Mouse (Mus musculus): ENCODE data around the gene Igf2r. TPM values are rescaled to one million over a fixed set of nuclear protein-coding genes. Genes with fewer than 3 reads are reported as not detected.

The Igf2r gene
- total RNA-seq (2021): 100 to 1,000 TPM; 180 to 214 TPM

GRCm38 (mm10) chr17:12769380-12769921, at the start of gene Igf2r:
Igf2r (minus strand) TSS chr17:12769664.
- DNase-seq: peak; percentile 77 to 81
- intact Hi-C loops (cut with DNase I): no loop called here

DNA sequence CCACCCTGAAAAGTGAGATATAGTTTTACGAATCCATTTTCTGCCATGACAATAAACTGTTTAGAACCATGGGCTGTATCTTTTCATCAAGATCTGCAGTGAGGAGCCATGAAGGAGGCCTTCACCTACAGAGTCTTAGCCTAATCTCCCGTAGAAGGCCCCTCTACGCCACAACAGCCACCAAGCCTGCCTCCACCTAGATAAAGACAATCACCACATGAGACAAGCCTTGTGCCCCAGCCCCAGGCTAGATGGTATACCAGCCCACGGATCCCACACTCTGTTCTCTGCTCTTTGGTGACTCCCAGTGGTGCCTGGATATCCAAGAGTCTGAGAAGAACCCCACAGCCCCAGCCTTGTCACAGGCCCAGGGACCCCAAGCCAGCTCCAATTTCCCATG, 46.4 kb upstream of the Igf2r start:
- intact Hi-C loops (cut with DNase I): no loop called here
- no peak for DNase-seq

DNA sequence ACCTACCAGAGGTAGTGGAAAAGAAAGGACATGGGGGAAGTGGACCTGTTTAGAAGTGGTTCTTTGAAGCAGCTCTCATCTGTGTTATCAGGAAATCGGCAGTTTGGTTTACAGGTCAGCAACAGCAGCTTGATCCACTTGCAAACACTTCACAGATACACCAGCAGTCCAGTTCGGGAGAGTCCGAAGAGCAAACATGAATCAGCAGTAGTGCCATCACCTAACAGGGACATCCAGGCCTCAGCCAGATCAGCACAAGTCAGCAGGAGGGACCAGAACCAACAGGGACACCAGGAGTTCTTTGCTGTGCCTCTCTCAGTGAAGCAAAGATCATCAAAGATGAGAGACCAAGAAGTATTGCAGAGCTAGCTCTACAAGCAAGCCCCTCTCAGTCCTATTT, 45.0 kb upstream of the Igf2r start:
- intact Hi-C loops (cut with DNase I): no loop called here
- no peak for DNase-seq

- intact Hi-C loops (cut with DNase I): loop anchor here (1.0 to 2.0 kb wide), 4 partner anchors 97 to 394 kb away; no protein-coding TSS in a partner anchor
- no peak for DNase-seq
Measured at GRCm38 (mm10) chr17:12810973-12811303, 41.5 kb upstream of the Igf2r start.

DNA sequence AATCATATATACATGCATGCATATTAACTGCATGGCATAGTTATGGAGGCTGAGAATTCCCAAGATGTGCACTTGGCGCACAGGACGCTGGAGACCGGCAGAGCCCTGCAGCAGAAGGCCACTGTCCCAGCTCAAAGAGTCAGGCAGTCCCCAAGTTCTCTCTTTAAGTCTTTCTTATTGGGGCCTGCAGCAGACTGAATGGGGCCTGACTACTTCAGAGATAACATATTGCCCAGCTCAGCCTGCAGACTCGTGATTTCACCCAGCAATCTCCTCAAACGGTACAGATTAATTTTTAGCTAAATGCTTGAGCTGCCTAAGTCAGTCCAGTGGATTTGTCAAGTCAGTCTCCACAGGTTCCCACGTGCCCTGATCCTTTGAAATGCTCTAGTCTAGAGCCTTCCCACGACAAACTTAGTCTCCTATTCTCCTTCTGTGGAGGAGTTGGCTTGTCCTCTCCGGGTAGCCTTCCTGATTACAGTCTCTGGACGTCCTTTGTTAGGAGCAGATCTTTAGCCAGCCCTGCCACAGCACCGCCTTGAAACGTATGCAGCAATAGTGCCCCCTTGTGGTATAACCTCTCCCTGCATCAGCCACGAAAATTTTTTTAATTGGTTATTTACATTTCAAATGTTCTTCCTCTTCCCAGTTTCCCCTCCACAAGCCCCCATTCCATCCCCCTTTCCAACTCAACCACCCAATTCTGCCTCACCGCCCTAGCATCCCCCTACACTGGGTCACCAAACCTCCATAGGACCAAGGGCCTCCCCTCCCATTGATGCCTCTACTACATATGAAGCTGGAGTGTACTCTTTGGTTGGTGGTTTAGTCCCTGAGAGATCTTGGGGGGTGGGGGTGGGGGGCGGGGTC, 40.9 kb upstream of the Igf2r start:
- intact Hi-C loops (cut with DNase I): loop anchor here (1.0 to 2.0 kb wide), 4 partner anchors 96 to 394 kb away; no protein-coding TSS in a partner anchor
- DNase-seq: peak; percentile 84 to 88

- DNase-seq: no peak
- intact Hi-C loops (cut with DNase I): no loop called here
Measured at GRCm38 (mm10) chr17:12808851-12809250, 39.4 kb upstream of the Igf2r start.

DNA sequence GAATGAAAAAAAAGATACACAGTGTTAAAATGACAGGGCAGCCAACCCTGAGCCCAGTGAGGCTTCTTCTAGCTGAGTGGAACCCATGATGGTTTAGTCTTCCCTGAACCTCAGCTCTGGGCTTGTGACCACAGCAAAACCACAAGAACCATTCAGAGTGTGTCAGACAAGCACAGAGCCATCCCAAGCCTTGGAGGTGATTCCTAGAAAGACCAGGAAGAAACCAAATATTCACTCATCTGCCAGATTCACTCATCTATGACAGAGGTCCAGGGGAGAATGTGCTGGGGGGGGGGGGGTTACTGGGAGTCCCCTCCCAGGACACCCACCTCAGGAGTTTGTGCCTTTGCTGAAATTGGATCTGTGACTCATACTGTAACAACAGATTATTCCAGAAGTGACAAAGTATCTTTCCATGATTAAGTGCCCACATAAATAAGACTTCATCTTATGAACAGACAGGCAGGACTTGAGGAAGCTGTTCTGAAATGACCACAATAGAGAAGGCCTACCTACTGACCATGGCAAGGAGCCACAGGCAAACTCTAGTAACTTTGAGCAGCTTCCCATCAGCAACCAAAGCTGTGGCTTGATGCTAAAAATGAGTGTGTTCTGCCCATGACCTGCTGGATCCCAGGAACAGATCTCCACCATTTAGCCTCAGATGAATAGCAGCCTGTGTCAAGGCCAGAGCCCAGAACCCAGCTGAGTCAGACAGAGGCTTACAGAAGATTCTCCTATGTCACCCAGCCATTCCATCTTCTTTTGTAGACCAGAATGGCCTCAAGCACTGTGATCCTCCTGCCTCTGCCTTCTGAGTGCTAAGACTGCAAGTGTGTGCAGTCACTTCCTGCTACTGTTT, 35.4 kb upstream of the Igf2r start:
- DNase-seq: no peak
- intact Hi-C loops (cut with DNase I): no loop called here

- intact Hi-C loops (cut with DNase I): no loop called here
- peak in 1 of 2 experiments; percentile 41 for DNase-seq
Measured at GRCm38 (mm10) chr17:12801861-12802540, 32.5 kb upstream of the Igf2r start.

DNA sequence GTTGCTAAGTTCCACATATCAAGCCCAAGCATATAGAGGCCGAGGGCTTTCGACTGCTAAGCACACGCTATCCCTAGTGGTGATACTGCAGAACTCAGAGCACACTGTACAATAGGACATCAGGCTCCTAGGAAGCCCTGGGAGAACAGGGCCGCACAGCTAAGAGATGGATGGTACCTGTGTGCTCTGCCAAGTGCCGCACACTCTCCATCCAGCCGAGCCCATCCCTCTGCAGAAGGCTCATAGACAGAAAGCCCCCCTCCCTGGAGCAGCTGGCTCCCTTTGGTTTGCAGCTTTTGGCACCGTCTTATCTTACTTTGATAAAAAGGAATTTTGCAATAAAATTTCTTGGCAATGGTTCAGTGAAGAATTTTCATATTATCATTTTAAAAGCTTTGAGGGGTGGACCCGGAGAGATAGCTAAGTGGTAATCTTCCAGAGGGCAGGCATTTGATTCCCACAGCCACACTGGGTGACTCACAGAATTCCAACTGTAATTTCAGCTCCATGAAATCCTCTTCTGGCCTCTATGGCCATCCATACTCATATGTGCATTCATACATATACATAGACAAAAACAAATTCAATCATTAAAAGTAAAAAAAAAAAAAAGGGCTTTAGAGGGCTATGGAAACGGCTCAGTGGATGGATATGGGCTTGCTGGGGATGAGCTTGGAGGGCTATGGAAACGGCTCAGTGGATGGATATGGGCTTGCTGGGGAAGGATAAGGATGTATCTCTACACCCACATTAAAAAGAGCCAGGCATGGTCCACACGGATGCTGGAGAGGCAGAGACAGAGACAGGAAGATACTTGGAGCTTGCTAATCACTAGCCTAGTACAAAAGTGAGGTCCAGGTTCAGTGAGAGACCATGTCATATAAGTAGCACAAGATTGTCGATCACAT, 30.2 kb upstream of the Igf2r start:
- intact Hi-C loops (cut with DNase I): no loop called here
- peak; percentile 43 to 44 for DNase-seq

DNA sequence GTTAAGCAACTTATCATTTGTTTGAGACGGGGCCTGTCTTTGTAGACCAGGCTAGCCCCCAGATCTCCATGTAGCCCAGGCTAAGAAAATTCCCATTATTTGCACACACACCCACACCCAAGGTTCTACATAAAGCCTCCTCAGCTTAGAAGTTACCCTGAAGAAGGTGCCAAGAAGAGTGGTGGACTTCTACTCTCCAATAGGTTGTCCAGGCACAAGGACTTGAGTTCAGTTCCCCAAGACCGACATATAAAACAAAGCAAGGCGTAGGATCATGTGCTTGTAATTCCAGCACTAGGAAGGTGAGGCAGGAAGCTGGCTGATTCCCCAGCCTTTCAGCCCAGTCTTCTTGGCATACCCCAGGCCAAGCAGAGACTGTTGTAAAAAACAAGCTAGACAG, 29.1 kb upstream of the Igf2r start:
- intact Hi-C loops (cut with DNase I): no loop called here
- DNase-seq: no peak

GRCm38 (mm10) chr17:12797427-12798029, 28.1 kb upstream of the Igf2r start:
- intact Hi-C loops (cut with DNase I): no loop called here
- no peak for DNase-seq

GRCm38 (mm10) chr17:12796633-12797032, 27.2 kb upstream of the Igf2r start:
- no peak for DNase-seq
- intact Hi-C loops (cut with DNase I): no loop called here

- intact Hi-C loops (cut with DNase I): loop anchor here (5.0 kb wide), 2 partner anchors 52 to 72 kb away; no protein-coding TSS in a partner anchor
Measured at GRCm38 (mm10) chr17:12793660-12794406, 24.4 kb upstream of the Igf2r start.

GRCm38 (mm10) chr17:12792422-12793206, 23.1 kb upstream of the Igf2r start:
- peak; percentile 86 to 90 for DNase-seq
- intact Hi-C loops (cut with DNase I): loop anchor here (5.0 kb wide), 2 partner anchors 50 to 70 kb away; no protein-coding TSS in a partner anchor

More at GRCm38 (mm10) chr17:12793660-12794406, 24.4 kb upstream of the Igf2r start:
- DNase-seq: peak; percentile 90 to 91

DNA sequence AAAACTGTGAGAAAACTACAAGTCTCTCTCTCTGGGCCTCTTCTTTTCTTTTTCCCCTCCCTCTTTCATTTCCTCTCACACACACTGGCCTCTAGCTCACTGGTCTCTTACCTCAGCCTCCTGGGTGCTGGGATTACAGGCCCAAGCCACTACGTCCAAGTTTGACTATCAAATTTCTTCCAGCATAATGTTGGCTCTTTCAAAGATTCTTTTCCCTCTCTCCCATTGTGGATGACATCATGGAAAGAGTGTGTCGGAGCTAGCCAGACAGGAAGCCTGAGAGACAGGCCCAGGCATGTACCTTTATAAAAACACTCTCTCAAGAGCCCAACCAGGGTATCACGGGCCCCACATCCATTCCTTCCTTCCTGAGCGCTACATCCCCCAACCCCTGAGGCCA, 22.0 kb upstream of the Igf2r start:
- intact Hi-C loops (cut with DNase I): loop anchor here (2.0 to 5.0 kb wide), 3 partner anchors 31 to 69 kb away; no protein-coding TSS in a partner anchor
- DNase-seq: peak; percentile 76 to 84

- no peak for DNase-seq
- intact Hi-C loops (cut with DNase I): loop anchor here (2.0 to 5.0 kb wide), 3 partner anchors 30 to 69 kb away; no protein-coding TSS in a partner anchor
Measured at GRCm38 (mm10) chr17:12791079-12791406, 21.6 kb upstream of the Igf2r start.

- peak; percentile 58 to 67 for DNase-seq
- intact Hi-C loops (cut with DNase I): loop anchor here (2.0 to 5.0 kb wide), 3 partner anchors 30 to 68 kb away; no protein-coding TSS in a partner anchor
Measured at GRCm38 (mm10) chr17:12790353-12791078, 21.1 kb upstream of the Igf2r start.
